Mouse (Mus musculus): Measurements from ENCODE around the gene Armc3. TPM values are rescaled to one million over a fixed set of nuclear protein-coding genes. Genes with fewer than 3 reads are reported as not detected.

Armc3 gene
- total RNA-seq, 2 experiments from 2014 or later = not detected

DNA sequence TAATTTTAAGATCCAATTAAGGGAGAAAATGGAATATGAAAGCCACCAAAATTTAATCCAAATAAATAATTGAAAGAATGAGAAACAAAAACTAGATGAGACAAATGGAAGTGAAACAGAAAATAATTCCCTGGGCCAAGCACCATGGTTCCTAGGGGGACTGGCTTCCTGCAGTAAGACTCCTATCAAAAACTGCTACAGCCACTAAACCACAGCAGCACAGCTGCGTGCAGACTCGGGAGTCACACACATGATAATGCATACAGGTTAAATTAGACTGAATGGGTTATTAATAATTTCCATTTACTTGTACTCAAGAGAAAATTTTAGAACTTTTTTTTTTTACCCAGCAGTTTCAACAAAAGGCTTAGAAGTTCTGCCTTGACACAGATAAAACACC lies 154.1 kb downstream of the Armc3 start:
- no peak for DNase-seq

Other genes starting within 250 kb of the Armc3 start
- gene Pip4k2a, start 201.2 kb upstream of the Armc3 start, total RNA-seq (2021) = 1 to 10 TPM; 7.9 to 8.1 TPM
- under 1 TPM; 0.36 to 0.48 TPM for gene 4930426L09Rik, start 201.0 kb upstream of the Armc3 start, total RNA-seq (2021)
- gene Msrb2, start 172.1 kb downstream of the Armc3 start, total RNA-seq (2021) = 10 to 100 TPM; 28.2 to 29.4 TPM
- gene Ptf1a, start 246.4 kb downstream of the Armc3 start, total RNA-seq (2021) = not detected